Mouse (Mus musculus) liver, postnatal 0 days (tissue): ENCODE measurements at regions not wholly inside any gene's neighbourhood (a gene's known extent, or its start where the extent isn't known, plus 50 kb on each side); places are given as distances from the start of the nearest gene placed in this dataset.

ENCODE experiments used
- ATAC-seq: fragments of 200-750 bp; cut with Nextera tagmentation; 2 replicates; pipeline ENCODE4 v1.8.0; 2017; ENCODE audit warnings: mild to moderate bottlenecking, moderate library complexity
- DNase-seq: peaks from one replicate; pipeline ENCODE4 v3.0.0-alpha.2; 2016
- H3K27ac ChIP-seq: fragments of 300-500 bp; sonication (generic); 2 replicates; pipeline ENCODE4 v1.5.1; 2014; ENCODE audit warnings: antibody characterized with exemption, moderate library complexity, mild to moderate bottlenecking, low read depth
- H3K27me3 ChIP-seq: fragments of 300-500 bp; sonication (generic); 2 replicates; pipeline ENCODE4 v1.6.1; 2014; ENCODE audit warnings: low read length, control low read depth, mixed read lengths; ENCODE audit not compliant: insufficient read depth
- H3K36me3 ChIP-seq: fragments of 300-500 bp; sonication (generic); replicated peaks from 2 replicates; pipeline ENCODE4 v1.6.1; 2014; ENCODE audit warnings: mild to moderate bottlenecking, control low read depth, low read length, moderate library complexity, mixed read lengths; ENCODE audit not compliant: insufficient read depth
- H3K4me1 ChIP-seq: fragments of 300-500 bp; sonication (generic); 2 replicates; pipeline ENCODE4 v1.6.1; 2014; ENCODE audit warnings: antibody characterized with exemption, mild to moderate bottlenecking, control low read depth; ENCODE audit not compliant: insufficient read depth
- H3K4me2 ChIP-seq: fragments of 300-500 bp; sonication (generic); 2 replicates; pipeline ENCODE4 v1.6.1; 2014; ENCODE audit warnings: low read depth, mild to moderate bottlenecking, low read length, moderate library complexity, mixed read lengths
- H3K4me3 ChIP-seq: fragments of 300-500 bp; sonication (generic); 2 replicates; pipeline ENCODE4 v1.5.1; 2014; ENCODE audit warnings: low read depth, low read length
- H3K9ac ChIP-seq: fragments of 300-500 bp; sonication (generic); replicated peaks from 2 replicates; pipeline ENCODE4 v1.6.1; 2014; ENCODE audit warnings: mild to moderate bottlenecking, moderate library complexity
- H3K9me3 ChIP-seq: fragments of 300-500 bp; sonication (generic); 2 replicates; pipeline ENCODE4 v1.6.1; 2016; ENCODE audit warnings: mild to moderate bottlenecking, control low read depth, low read length, mixed read lengths
- CTCF ChIP-seq: sonication (generic); IDR thresholded peaks from 2 replicates; pipeline ENCODE4 v1.5.1; 2016; ENCODE audit warnings: antibody characterized with exemption, low read depth
- EP300 ChIP-seq: IDR thresholded peaks from 2 replicates; pipeline ENCODE4 v1.6.1; 2016; ENCODE audit warnings: antibody characterized with exemption, low read depth, mild to moderate bottlenecking
- WGBS: fragments of 180-500 bp; shearing (Covaris S2); extraction: QIAGEN DNeasy Blood & Tissue Kit; methylation state at CpG from one replicate; pipeline ENCODE4 v1.1.7; 2014; ENCODE audit not compliant: insufficient replicate concordance; 5-methylcytosine and 5-hydroxymethylcytosine counted together

- no peak for ATAC-seq
- no peak overlapping the region for H3K27ac ChIP-seq
- no peaks in the 10 kb centered on the region for H3K4me1 ChIP-seq
- no peak for TF ChIP-seq EP300
- no peak for TF ChIP-seq CTCF
- H3K27me3 ChIP-seq: no peaks in the 10 kb centered on the region
- no peak for DNase-seq
- H3K9me3 ChIP-seq: no peaks in the 10 kb centered on the region
- no peak overlapping the region for H3K4me3 ChIP-seq
- H3K36me3 ChIP-seq: no peaks in the 10 kb centered on the region
- H3K9ac ChIP-seq: no peak overlapping the region
- H3K4me2 ChIP-seq: no peak overlapping the region
These were observed 272.1 kb downstream of the Kcns3 start for GRCm38 (mm10) chr12:10878791-10879190.

DNA sequence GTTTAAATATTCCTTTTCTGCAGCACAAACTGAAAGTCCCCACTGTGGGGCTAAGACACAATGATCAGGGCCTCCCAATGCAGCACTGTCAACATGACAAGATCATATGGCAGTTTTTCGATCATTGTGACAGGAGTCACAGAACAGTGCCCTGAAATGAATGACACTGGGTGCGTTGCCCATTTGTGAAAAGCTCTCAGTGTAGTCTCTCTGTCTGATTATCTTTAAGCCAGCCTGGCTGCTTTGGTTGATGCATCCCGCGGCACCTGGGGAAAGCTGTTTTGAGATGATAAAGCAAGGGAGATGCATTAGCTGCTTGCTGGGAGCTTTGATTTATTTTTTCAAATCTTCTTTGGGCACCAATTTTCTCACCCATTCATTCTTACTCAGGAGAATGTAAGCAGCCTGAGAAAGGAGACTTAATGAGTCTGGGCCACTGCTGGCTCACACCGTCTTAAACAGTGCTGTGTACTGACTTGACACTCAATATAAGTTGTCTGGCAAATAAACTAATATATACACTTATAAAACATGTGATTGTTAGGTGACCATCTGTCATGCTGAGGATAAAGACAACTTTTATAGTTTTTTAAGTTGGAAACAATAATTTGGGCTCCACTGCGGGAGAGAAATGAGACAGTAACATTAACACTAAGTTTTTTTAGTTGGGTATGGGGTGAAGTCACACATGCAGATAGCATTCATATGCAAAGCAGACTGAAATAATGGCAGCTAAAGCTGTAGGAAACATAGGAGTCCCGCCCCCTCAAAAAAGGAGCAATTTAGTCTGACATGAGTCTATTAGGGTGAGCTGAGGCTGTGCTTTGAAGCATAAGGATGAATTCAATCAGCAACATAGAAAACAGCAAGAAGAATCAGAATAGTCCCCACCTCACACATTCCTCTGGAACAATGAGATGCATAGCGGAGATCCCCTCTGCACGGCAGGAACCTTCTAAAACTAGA is 276.0 kb downstream of the Kcns3 start:
- no peaks in the 10 kb centered on the region for H3K27me3 ChIP-seq
- no peak overlapping the region for H3K4me2 ChIP-seq
- H3K27ac ChIP-seq: no peak overlapping the region
- H3K36me3 ChIP-seq: no peaks in the 10 kb centered on the region
- no peak for ATAC-seq
- H3K9me3 ChIP-seq: no peaks in the 10 kb centered on the region
- 75% methylated on average over 9 of the region's 9 CpGs for WGBS
- H3K9ac ChIP-seq: no peak overlapping the region
- H3K4me1 ChIP-seq: no peaks in the 10 kb centered on the region
- DNase-seq: no peak
- TF ChIP-seq EP300: no peak
- no peak for TF ChIP-seq CTCF
- no peak overlapping the region for H3K4me3 ChIP-seq

- H3K4me3 ChIP-seq: no peak overlapping the region
- H3K27me3 ChIP-seq: no peaks in the 10 kb centered on the region
- WGBS: 82% methylated on average over 4 of the region's 4 CpGs
- H3K9me3 ChIP-seq: no peaks in the 10 kb centered on the region
- H3K27ac ChIP-seq: no peak overlapping the region
- no peaks in the 10 kb centered on the region for H3K4me1 ChIP-seq
- no peak for ATAC-seq
- H3K36me3 ChIP-seq: no peaks in the 10 kb centered on the region
- H3K9ac ChIP-seq: no peak overlapping the region
- TF ChIP-seq CTCF: no peak
- no peak for TF ChIP-seq EP300
- H3K4me2 ChIP-seq: no peak overlapping the region
- no peak for DNase-seq
These were observed 277.0 kb downstream of the Kcns3 start for GRCm38 (mm10) chr12:10873716-10874401.

- ATAC-seq (no peak), DNase-seq (no peak)
- Histone ChIP-seq H3K4me2 (no peak overlapping the region), H3K36me3 (no peaks in the 10 kb centered on the region), H3K4me3 (no peak overlapping the region), H3K9me3 (no peaks in the 10 kb centered on the region), H3K27ac (no peak overlapping the region), H3K27me3 (no peaks in the 10 kb centered on the region), H3K9ac (no peak overlapping the region), H3K4me1 (no peaks in the 10 kb centered on the region)
- no peak for TF ChIP-seq EP300
- TF ChIP-seq CTCF: no peak
- 56% methylated on average over 15 of the region's 15 CpGs for WGBS
These were observed 282.9 kb downstream of the Kcns3 start for GRCm38 (mm10) chr12:10867674-10868635.

GRCm38 (mm10) chr12:10866907-10867538 is 283.8 kb downstream of the Kcns3 start:
- Histone ChIP-seq H3K4me3 (no peak overlapping the region), H3K27me3 (no peaks in the 10 kb centered on the region), H3K4me1 (no peaks in the 10 kb centered on the region), H3K4me2 (no peak overlapping the region), H3K9ac (no peak overlapping the region), H3K36me3 (no peaks in the 10 kb centered on the region), H3K9me3 (no peaks in the 10 kb centered on the region), H3K27ac (no peak overlapping the region)
- TF ChIP-seq CTCF (no peak), EP300 (no peak)
- no peak for ATAC-seq
- DNase-seq: no peak
- WGBS: 63% methylated on average over 3 of the region's 3 CpGs
